Mouse (Mus musculus) liver, postnatal 0 days (tissue): ENCODE results near the gene Cpa2.

ENCODE experiments used
- CTCF ChIP-seq: sonication (generic); IDR thresholded peaks from 2 replicates; pipeline ENCODE4 v1.5.1; 2016; ENCODE audit warnings: antibody characterized with exemption, low read depth
- EP300 ChIP-seq: IDR thresholded peaks from 2 replicates; pipeline ENCODE4 v1.6.1; 2016; ENCODE audit warnings: antibody characterized with exemption, low read depth, mild to moderate bottlenecking

DNA sequence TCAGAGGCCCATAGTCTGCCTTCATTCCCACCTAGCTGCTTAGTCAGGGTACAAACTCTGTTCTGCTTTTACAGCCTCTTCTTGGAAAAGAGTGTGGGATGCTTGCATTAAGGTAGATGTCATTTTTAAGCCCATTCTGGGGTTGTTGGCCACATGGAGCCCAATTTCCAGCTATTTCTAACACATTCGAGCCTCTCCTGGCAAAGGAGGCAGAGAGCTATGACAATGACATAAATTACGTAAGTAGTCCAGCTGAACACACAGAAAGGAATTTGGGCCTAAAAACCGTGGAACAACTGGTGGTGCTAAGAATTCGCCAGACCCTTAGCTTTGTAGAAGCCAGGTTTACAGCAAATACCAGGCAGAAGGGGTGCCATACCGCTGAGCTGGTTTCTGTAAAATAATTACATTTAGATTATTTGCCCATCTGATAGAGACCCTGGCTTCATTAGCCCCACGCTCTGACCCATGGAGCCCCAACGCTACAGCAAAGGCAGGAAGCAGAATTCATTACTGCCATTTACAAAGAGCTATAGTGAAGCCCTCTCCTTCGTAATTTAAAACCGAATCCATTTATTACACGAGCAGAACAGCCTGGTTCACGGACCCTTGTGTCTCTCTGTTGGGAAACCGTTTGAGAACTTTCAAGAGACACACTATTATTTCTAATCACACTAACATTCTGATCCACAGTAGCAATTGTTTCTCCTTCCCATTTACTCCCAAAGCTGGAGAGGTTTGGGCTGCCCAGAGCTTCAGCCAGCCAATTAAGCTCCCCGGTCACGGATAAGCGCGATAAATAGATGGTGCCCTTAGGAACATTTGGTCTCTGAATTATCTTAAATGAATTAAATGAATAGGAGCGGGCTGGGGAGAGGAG, 38.8 kb downstream of the Cpa2 start:
- TF ChIP-seq CTCF (no peak), EP300 (no peak)
